Mouse (Mus musculus) MEL (cell line): Measurements from ENCODE around the gene Tnfrsf25. TPM values are rescaled to one million over a fixed set of nuclear protein-coding genes. Genes with fewer than 3 reads are reported as not detected.

Experiments used
- DNase-seq: peaks from one replicate; pipeline ENCODE4 v3.0.0; 2011; ENCODE audit warnings: low read depth, low spot score
- H3K27ac ChIP-seq: 2 replicates; pipeline ENCODE4 v1.5.1; 2012; ENCODE audit warnings: low read depth, mild to moderate bottlenecking, control low read depth, low read length, moderate library complexity; ENCODE audit not compliant: control insufficient read depth
- H3K27me3 ChIP-seq, 2 experiments: fragments of 150-350 bp in 1 of 2; sonication (generic) in 1 of 2; 2 replicates each; pipeline ENCODE4 v1.6.1; 2012; ENCODE audit warnings: low read length in 2 of 2, mild to moderate bottlenecking in 2 of 2, improper control_type of control experiment in 1 of 2, moderate library complexity in 1 of 2; ENCODE audit not compliant: insufficient read depth in 2 of 2, control insufficient read depth in 1 of 2
- H3K36me3 ChIP-seq, 2 experiments: 2 replicates each; pipeline ENCODE4 v1.6.1; 2012 to 2014; ENCODE audit warnings: low read length in 2 of 2, improper control_type of control experiment in 1 of 2, inconsistent platforms in 1 of 2, mild to moderate bottlenecking in 1 of 2; ENCODE audit not compliant: insufficient read depth in 2 of 2, control insufficient read depth in 1 of 2
- H3K4me1 ChIP-seq, 2 experiments: fragments of 150-350 bp in 1 of 2; sonication (generic) in 1 of 2; 2 replicates each; pipeline ENCODE4 v1.6.1; 2012; ENCODE audit warnings: low read length in 2 of 2, improper control_type of control experiment in 1 of 2, mild to moderate bottlenecking in 1 of 2; ENCODE audit not compliant: insufficient read depth in 2 of 2, control insufficient read depth in 1 of 2
- H3K4me3 ChIP-seq, 2 experiments: fragments of 150-350 bp in 1 of 2; sonication (generic) in 1 of 2; 2 replicates each; pipeline ENCODE4 v1.5.1; 2012; ENCODE audit warnings: low read depth in 2 of 2, low read length in 2 of 2, mild to moderate bottlenecking in 2 of 2, moderate library complexity in 2 of 2, control low read depth in 1 of 2, improper control_type of control experiment in 1 of 2; ENCODE audit not compliant: control insufficient read depth in 1 of 2, insufficient read depth in 1 of 2
- H3K79me2 ChIP-seq: 2 replicates; pipeline ENCODE4 v1.6.1; 2012; ENCODE audit warnings: mild to moderate bottlenecking, low read length, moderate library complexity; ENCODE audit not compliant: control insufficient read depth, poor library complexity, insufficient read depth
- H3K9ac ChIP-seq: 2 replicates; pipeline ENCODE4 v1.6.1; 2012; ENCODE audit warnings: low read depth, mild to moderate bottlenecking, control low read depth, low read length, moderate library complexity; ENCODE audit not compliant: control insufficient read depth, poor library complexity, severe bottlenecking
- H3K9me3 ChIP-seq: fragments of 150-350 bp; sonication (generic); replicated peaks from 2 replicates; pipeline ENCODE4 v1.6.1; 2012; ENCODE audit warnings: mild to moderate bottlenecking, low read length, improper control_type of control experiment, moderate library complexity; ENCODE audit not compliant: insufficient read depth
- BHLHE40 ChIP-seq: IDR thresholded peaks from 2 replicates; pipeline ENCODE4 v1.6.1; 2012; ENCODE audit warnings: low read depth, mild to moderate bottlenecking, inconsistent platforms, low read length, improper control_type of control experiment, borderline replicate concordance
- CHD1 ChIP-seq: IDR thresholded peaks from 2 replicates; pipeline ENCODE4 v1.6.1; 2012; ENCODE audit warnings: low read depth, mild to moderate bottlenecking, inconsistent platforms, low read length, improper control_type of control experiment
- CHD2 ChIP-seq: IDR thresholded peaks from 2 replicates; pipeline ENCODE4 v1.6.1; 2011; ENCODE audit warnings: low read length, improper control_type of control experiment
- CTCF ChIP-seq, 3 experiments: IDR thresholded peaks in 2 of 3; conservative IDR thresholded peaks in 1 of 3; 2 replicates each; pipeline ENCODE4 v1.5.1; 2011 to 2012; ENCODE audit warnings: low read length in 3 of 3, low read depth in 2 of 3, mild to moderate bottlenecking in 2 of 3, improper control_type of control experiment in 1 of 3, inconsistent platforms in 1 of 3, mixed read lengths in 1 of 3, moderate library complexity in 1 of 3; ENCODE audit not compliant: control insufficient read depth in 1 of 3, insufficient read depth in 1 of 3, poor library complexity in 1 of 3, severe bottlenecking in 1 of 3
- E2F4 ChIP-seq: IDR thresholded peaks from 2 replicates; pipeline ENCODE4 v1.6.1; 2011; ENCODE audit warnings: low read depth, low read length, improper control_type of control experiment, borderline replicate concordance
- ELF1 ChIP-seq: IDR thresholded peaks from 2 replicates; pipeline ENCODE4 v1.6.1; 2014; ENCODE audit warnings: low read depth, mild to moderate bottlenecking, inconsistent platforms, low read length, improper control_type of control experiment, moderate library complexity
- EP300 ChIP-seq, 2 experiments: IDR thresholded peaks; 2 replicates each; pipeline ENCODE4 v1.6.1; 2011; ENCODE audit warnings: improper control_type of control experiment in 2 of 2, low read length in 2 of 2, low read depth in 1 of 2, mild to moderate bottlenecking in 1 of 2
- ETS1 ChIP-seq: IDR thresholded peaks from 2 replicates; pipeline ENCODE4 v1.6.1; 2012; ENCODE audit warnings: low read depth, mild to moderate bottlenecking, inconsistent platforms, low read length, improper control_type of control experiment, moderate library complexity
- GABPA ChIP-seq: IDR thresholded peaks from 2 replicates; pipeline ENCODE4 v1.6.1; 2012; ENCODE audit warnings: low read depth, mild to moderate bottlenecking, inconsistent platforms, low read length, improper control_type of control experiment, moderate library complexity
- GATA1 ChIP-seq: IDR thresholded peaks from 2 replicates; pipeline ENCODE4 v1.6.1; 2011; ENCODE audit warnings: low read depth, low read length, improper control_type of control experiment
- HCFC1 ChIP-seq: IDR thresholded peaks from 2 replicates; pipeline ENCODE4 v1.6.1; 2012; ENCODE audit warnings: low read depth, mild to moderate bottlenecking, inconsistent platforms, low read length, improper control_type of control experiment, moderate library complexity
- JUND ChIP-seq: IDR thresholded peaks from 2 replicates; pipeline ENCODE4 v1.6.1; 2011; ENCODE audit warnings: low read depth, mild to moderate bottlenecking, improper control_type of control experiment, low read length
- KAT2A ChIP-seq: conservative IDR thresholded peaks from 2 replicates; pipeline ENCODE4 v1.6.1; 2012; ENCODE audit warnings: low read depth, low read length, improper control_type of control experiment, inconsistent platforms
- MAFK ChIP-seq: IDR thresholded peaks from 2 replicates; pipeline ENCODE4 v1.6.1; 2011; ENCODE audit warnings: low read depth, mild to moderate bottlenecking, low read length, improper control_type of control experiment, borderline replicate concordance
- MAX ChIP-seq: IDR thresholded peaks from 2 replicates; pipeline ENCODE4 v1.6.1; 2011; ENCODE audit warnings: low read length, improper control_type of control experiment
- MAZ ChIP-seq: IDR thresholded peaks from 2 replicates; pipeline ENCODE4 v1.6.1; 2012; ENCODE audit warnings: low read depth, mild to moderate bottlenecking, inconsistent platforms, low read length, improper control_type of control experiment
- MEF2A ChIP-seq: IDR thresholded peaks from 2 replicates; pipeline ENCODE4 v1.6.1; 2014; ENCODE audit warnings: low read depth, mild to moderate bottlenecking, inconsistent platforms, low read length, improper control_type of control experiment; ENCODE audit not compliant: poor library complexity, insufficient replicate concordance, severe bottlenecking; ENCODE audit errors: extremely low read depth
- MXI1 ChIP-seq: IDR thresholded peaks from 2 replicates; pipeline ENCODE4 v1.6.1; 2011; ENCODE audit warnings: mild to moderate bottlenecking, low read depth, low read length, improper control_type of control experiment
- MYB ChIP-seq: IDR thresholded peaks from 2 replicates; pipeline ENCODE4 v1.6.1; 2011; ENCODE audit warnings: mild to moderate bottlenecking, low read depth, low read length, improper control_type of control experiment
- MYC ChIP-seq: IDR thresholded peaks from 2 replicates; pipeline ENCODE4 v1.6.1; 2011; ENCODE audit warnings: low read depth, mild to moderate bottlenecking, low read length, improper control_type of control experiment, moderate library complexity
- NRF1 ChIP-seq: IDR thresholded peaks from 2 replicates; pipeline ENCODE4 v1.6.1; 2014; ENCODE audit warnings: low read depth, mild to moderate bottlenecking, inconsistent platforms, low read length, improper control_type of control experiment, moderate library complexity; ENCODE audit not compliant: poor library complexity, insufficient read depth, severe bottlenecking
- POLR2A ChIP-seq, 2 experiments: IDR thresholded peaks; 2 replicates each; pipeline ENCODE4 v1.6.1; 2011 to 2012; ENCODE audit warnings: low read length in 2 of 2, mild to moderate bottlenecking in 2 of 2, control low read depth in 1 of 2, improper control_type of control experiment in 1 of 2, low read depth in 1 of 2, moderate library complexity in 1 of 2; ENCODE audit not compliant: control insufficient read depth in 1 of 2, insufficient read depth in 1 of 2, poor library complexity in 1 of 2
- POLR2AphosphoS2 ChIP-seq: IDR thresholded peaks from 2 replicates; pipeline ENCODE4 v1.6.1; 2011; ENCODE audit warnings: low read length, improper control_type of control experiment
- POLR2AphosphoS5 ChIP-seq: IDR thresholded peaks from 2 replicates; pipeline ENCODE4 v1.6.1; 2012; ENCODE audit warnings: low read depth, borderline replicate concordance, mild to moderate bottlenecking, inconsistent platforms, low read length, moderate library complexity, mixed read lengths
- RAD21 ChIP-seq: IDR thresholded peaks from 2 replicates; pipeline ENCODE4 v1.6.1; 2011; ENCODE audit warnings: mild to moderate bottlenecking, low read depth, low read length, improper control_type of control experiment
- RCOR1 ChIP-seq: IDR thresholded peaks from 2 replicates; pipeline ENCODE4 v1.6.1; 2012; ENCODE audit warnings: low read depth, mild to moderate bottlenecking, inconsistent platforms, low read length, improper control_type of control experiment
- SIN3A ChIP-seq: IDR thresholded peaks from 2 replicates; pipeline ENCODE4 v1.6.1; 2012; ENCODE audit warnings: low read length, improper control_type of control experiment, inconsistent platforms
- SMC3 ChIP-seq: IDR thresholded peaks from 2 replicates; pipeline ENCODE4 v1.6.1; 2011; ENCODE audit warnings: low read depth, low read length, improper control_type of control experiment
- TAL1 ChIP-seq: IDR thresholded peaks from 2 replicates; pipeline ENCODE4 v1.6.1; 2012; ENCODE audit warnings: mild to moderate bottlenecking, inconsistent platforms, low read length, moderate library complexity, mixed read lengths
- TBP ChIP-seq: IDR thresholded peaks from 2 replicates; pipeline ENCODE4 v1.8.0; 2011; ENCODE audit warnings: low read depth, low read length, improper control_type of control experiment
- TCF12 ChIP-seq: IDR thresholded peaks from 2 replicates; pipeline ENCODE4 v1.6.1; 2014; ENCODE audit warnings: low read depth, mild to moderate bottlenecking, inconsistent platforms, low read length, improper control_type of control experiment, moderate library complexity
- UBTF ChIP-seq: IDR thresholded peaks from 2 replicates; pipeline ENCODE4 v1.6.1; 2012; ENCODE audit warnings: low read depth, mild to moderate bottlenecking, inconsistent platforms, low read length, improper control_type of control experiment, moderate library complexity, borderline replicate concordance; ENCODE audit not compliant: insufficient read depth
- USF1 ChIP-seq: IDR thresholded peaks from 2 replicates; pipeline ENCODE4 v1.6.1; 2014; ENCODE audit warnings: low read depth, mild to moderate bottlenecking, inconsistent platforms, low read length, improper control_type of control experiment, moderate library complexity
- ZC3H11A ChIP-seq: IDR thresholded peaks from 2 replicates; pipeline ENCODE4 v1.6.1; 2012; ENCODE audit warnings: low read depth, mild to moderate bottlenecking, inconsistent platforms, low read length, improper control_type of control experiment
- ZKSCAN1 ChIP-seq: IDR thresholded peaks from 2 replicates; pipeline ENCODE4 v1.6.1; 2012; ENCODE audit warnings: low read depth, mild to moderate bottlenecking, inconsistent platforms, low read length, improper control_type of control experiment, moderate library complexity
- ZMIZ1 ChIP-seq: IDR thresholded peaks from 2 replicates; pipeline ENCODE4 v1.6.1; 2012; ENCODE audit warnings: low read depth, mild to moderate bottlenecking, inconsistent platforms, low read length, improper control_type of control experiment, moderate library complexity
- polyA plus RNA-seq, 2 experiments: library from polyadenylated mRNA; stranded (reverse) in 1 of 2; unstranded in 1 of 2; fragments of >175 nt in 1 of 2; fragments of >200 nt in 1 of 2; gene quantifications; 2 replicates each; pipeline versions ENCODE4 v1.2.1 to v1.2.4; 2012; ENCODE audit warnings: low replicate concordance in 2 of 2, low read depth in 1 of 2; ENCODE audit not compliant: insufficient read length in 2 of 2, insufficient read depth in 1 of 2, missing spikeins in 1 of 2
- total RNA-seq: library from RNA; depleted of rRNA; stranded (reverse); fragments of 300-350 nt; gene quantifications from 2 replicates; pipeline ENCODE4 v1.2.3, GENCODE M21; 2012

Tnfrsf25 gene
- total and polyA plus RNA-seq, 3 experiments: 0.97 to 1.1 TPM; not detected in 1

- peak overlapping the region; percentile 23 for H3K27ac ChIP-seq
- H3K36me3 ChIP-seq: peaks cover 0 to 10% of the 10 kb centered on the region in 2 experiments; a peak in 2 of 4 replicates
- H3K4me1 ChIP-seq: peaks cover 0 to 21% of the 10 kb centered on the region in 2 experiments; a peak in 2 of 4 replicates
- no peaks in the 10 kb centered on the region for H3K27me3 ChIP-seq
- peak; percentile 87 for DNase-seq
- peak overlapping the region; percentile 66 for H3K9ac ChIP-seq
- peak overlapping the region; percentile 52 to 59 for H3K4me3 ChIP-seq
- H3K79me2 ChIP-seq: no peaks in the 10 kb centered on the region
- H3K9me3 ChIP-seq: no peaks in the 10 kb centered on the region
- no peak for TF ChIP-seq CHD1
- TF ChIP-seq CTCF (IDR thresholded peaks at IDR 0.05 in 2 of 3, conservative IDR thresholded peaks at IDR 0.05 in 1 of 3; ENCODE audit: control insufficient read depth in 1 of 3, insufficient read depth in 1 of 3, low read depth in 2 of 3, low read length in 3 of 3, poor library complexity in 1 of 3, severe bottlenecking in 1 of 3): peak; percentile 86 to 95 (median 92)
- TF ChIP-seq GATA1: no peak
- TF ChIP-seq ZC3H11A: no peak; the same call in 1 of the 2 replicates
- TF ChIP-seq JUND: no peak
- 0 out of 2 replicates have a peak, but pooled peaks have one; percentile 27 for TF ChIP-seq ELF1
- TF ChIP-seq SIN3A: peak; percentile 91; the same call in 1 of the 2 replicates
- TF ChIP-seq RCOR1: no peak
- TF ChIP-seq MAFK: no peak
- TF ChIP-seq CHD2: no peak
- no peak for TF ChIP-seq GABPA
- no peak for TF ChIP-seq USF1
- no peak for TF ChIP-seq UBTF
- peak; percentile 35; the same call in 1 of the 2 replicates for TF ChIP-seq NRF1
- TF ChIP-seq BHLHE40: no peak
- TF ChIP-seq EP300 (IDR thresholded peaks at IDR 0.05; ENCODE audit: low read depth in 1 of 2, low read length in 2 of 2): peak in 1 of 2 experiments; percentile 29; a peak in 1 of 4 replicates
- TF ChIP-seq MEF2A: no peak
- no peak; the same call in 1 of the 2 replicates for TF ChIP-seq MAX
- 0 out of 2 replicates have a peak, but pooled peaks have one; percentile 28 for TF ChIP-seq HCFC1
- TF ChIP-seq POLR2AphosphoS2: no peak
- TF ChIP-seq RAD21: peak; percentile 62
- no peak for TF ChIP-seq POLR2A (IDR thresholded peaks at IDR 0.05; ENCODE audit: control insufficient read depth in 1 of 2, insufficient read depth in 1 of 2, low read depth in 1 of 2, low read length in 2 of 2, poor library complexity in 1 of 2)
- no peak for TF ChIP-seq KAT2A
- TF ChIP-seq MAZ: peak; percentile 54; the same call in 1 of the 2 replicates
- no peak for TF ChIP-seq TCF12
- TF ChIP-seq POLR2AphosphoS5: no peak
- no peak for TF ChIP-seq ETS1
- TF ChIP-seq ZMIZ1: no peak
- no peak for TF ChIP-seq ZKSCAN1
- no peak for TF ChIP-seq MYB
- no peak for TF ChIP-seq MYC
- TF ChIP-seq E2F4: no peak
- peak; percentile 45 for TF ChIP-seq SMC3
- no peak for TF ChIP-seq TBP
- TF ChIP-seq TAL1: no peak
- TF ChIP-seq MXI1: no peak
Observed at GRCm38 (mm10) chr4:152157779-152158584, 42.2 kb downstream of the Tnfrsf25 start.
